Mouse (Mus musculus) ovary, postnatal 14 days (tissue): ENCODE data around the gene Sult1d1.
A peak's percentile ranks its signal among the peaks of the same experiment; 100 is the strongest.
"Not testable (repeated sequence)": the region's sequence is repeated elsewhere in the genome, so short reads cannot be mapped to it uniquely, and the experiment has no call there.

Source experiments
- DNase-seq: peaks from one replicate; pipeline ENCODE4 v3.0.0; 2022; ENCODE audit warnings: low spot score

Sult1d1 gene

GRCm38 (mm10) chr5:87568845-87569244 lies at the start of gene Sult1d1:
TSS of gene Sult1d1 (minus strand) at chr5:87569027.
- DNase-seq: no peak

DNA sequence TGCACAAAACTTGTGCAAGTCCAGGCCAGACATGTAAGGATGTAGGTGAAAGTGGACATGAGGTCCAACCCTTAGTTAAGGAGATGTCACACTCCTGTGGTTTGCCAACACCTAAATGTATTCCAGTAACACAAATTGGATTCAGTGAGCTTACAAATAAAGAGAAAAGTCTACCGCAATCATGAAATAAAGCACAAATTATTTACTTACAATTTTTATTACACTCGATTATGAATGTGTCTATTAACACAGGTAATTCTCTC lies 46.2 kb upstream of the Sult1d1 start:
- DNase-seq: no peak

DNA sequence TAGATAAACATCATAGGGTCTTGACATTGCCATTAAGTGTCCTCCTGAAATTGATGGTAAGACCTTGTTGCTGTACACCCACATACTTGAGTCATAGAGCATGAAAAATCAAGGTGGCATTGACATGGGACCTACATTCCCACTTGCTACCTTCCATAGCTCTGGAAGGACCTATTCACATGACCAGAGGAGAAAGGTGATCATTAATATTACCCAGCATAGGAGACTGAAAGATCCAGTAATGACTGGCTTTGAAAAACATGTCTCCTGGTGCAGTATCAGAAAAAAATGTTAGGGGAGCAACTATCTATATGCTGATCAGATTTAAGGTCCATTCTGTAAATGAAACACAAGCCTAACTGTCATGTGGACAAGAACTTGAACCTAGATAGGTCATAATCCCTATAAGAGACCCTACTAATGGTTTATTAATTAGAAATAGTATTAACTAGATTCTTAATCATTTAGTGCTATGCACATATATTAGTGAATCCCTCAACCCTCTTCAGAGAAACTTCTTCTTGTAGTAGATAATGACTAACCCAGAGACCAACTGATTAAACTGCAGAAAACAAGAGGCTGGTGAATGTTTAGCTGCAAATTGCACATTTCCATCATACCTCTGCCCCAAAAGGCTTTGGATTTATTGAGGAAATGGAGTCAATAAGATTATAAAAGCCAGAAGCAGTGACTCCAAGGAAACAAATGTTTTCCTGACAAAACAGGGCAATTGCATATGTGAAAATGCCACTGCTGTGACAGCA lies 45.7 kb upstream of the Sult1d1 start:
- no peak for DNase-seq

DNA sequence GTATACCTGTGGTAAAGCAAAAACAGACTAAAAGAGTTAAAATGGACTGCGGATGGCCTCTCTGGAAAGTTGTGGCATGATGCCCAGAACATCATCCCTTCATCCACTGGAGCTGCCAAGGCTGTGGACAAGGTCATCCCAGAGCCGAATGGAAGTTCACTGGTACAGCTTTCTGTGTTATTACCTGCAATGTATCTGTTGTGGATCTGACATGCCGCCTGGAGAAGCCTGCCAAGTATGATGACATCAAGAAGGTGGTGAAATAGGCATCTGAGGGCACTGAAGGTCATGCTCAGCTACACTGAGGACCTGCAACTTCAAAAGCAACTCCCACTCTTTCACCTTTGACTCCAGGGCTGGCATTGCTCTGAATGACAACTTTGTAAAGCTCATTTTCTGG lies 32.2 kb upstream of the Sult1d1 start:
- DNase-seq: peak; percentile 7

DNA sequence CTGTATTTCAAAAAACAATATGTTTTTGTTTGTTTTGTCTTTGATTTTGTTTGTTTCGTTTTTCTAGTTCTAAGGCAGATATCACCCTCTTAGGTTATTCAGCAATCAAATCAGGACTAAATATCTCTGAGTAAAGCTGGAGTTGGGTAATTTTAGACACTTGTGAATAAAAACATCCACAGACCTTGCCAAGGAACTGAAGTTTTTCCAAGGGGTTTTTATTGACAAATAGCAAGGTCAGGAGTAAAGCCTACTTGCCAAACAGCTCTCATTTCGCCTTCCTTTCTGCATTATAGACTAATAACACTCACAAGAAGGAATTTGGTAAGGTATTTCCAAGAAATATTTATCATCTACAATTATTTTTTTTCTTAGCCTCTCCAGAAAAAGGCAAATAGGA lies 29.1 kb upstream of the Sult1d1 start:
- no peak for DNase-seq

GRCm38 (mm10) chr5:87591494-87591893 lies 22.7 kb upstream of the Sult1d1 start, which contains the start of gene Sult1e1:
TSS of gene Sult1e1 (minus strand) at chr5:87591594.
- no peak for DNase-seq

DNA sequence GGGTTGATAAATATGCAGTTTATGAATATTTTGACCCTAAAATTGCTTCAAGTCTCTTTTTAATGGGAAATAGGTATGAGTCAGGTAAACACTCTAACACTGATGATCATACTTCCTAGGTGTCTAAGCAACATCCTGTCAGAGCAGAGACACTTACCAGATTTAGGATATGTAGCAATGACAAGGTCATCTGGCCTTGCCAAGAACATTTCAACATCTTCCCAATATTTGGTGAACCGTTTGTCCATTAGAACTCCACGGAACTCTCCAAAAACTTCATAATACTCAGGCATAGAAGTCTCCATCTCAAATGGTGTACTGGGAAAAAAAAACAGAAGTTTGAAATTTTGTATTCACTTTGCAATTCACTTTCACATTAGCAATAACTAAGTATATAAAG lies 21.1 kb upstream of the Sult1d1 start:
- no peak for DNase-seq

- DNase-seq: no peak
These were observed 11.6 kb upstream of the Sult1d1 start for GRCm38 (mm10) chr5:87580389-87580788.

DNA sequence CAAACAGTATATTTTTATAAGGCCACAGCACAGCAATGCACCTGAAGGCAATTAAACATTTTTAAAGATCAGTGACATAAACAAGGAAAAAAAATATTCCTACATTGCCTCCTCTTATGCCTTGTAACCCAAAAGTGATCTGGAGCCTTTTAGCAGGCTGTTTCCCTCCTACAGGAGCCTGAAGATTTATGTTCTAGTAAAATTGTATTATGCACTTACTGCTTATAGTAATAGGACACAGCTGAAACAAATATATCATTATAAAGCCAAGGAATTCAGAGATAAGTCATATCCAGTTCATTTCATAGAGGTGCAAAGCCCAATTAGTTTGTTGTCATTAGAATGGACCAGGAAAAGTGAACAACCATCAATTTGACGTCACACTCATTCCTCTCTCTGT lies 5.3 kb upstream of the Sult1d1 start:
- no peak for DNase-seq

GRCm38 (mm10) chr5:87573490-87573889 lies 4.7 kb upstream of the Sult1d1 start:
- no peak for DNase-seq

DNA sequence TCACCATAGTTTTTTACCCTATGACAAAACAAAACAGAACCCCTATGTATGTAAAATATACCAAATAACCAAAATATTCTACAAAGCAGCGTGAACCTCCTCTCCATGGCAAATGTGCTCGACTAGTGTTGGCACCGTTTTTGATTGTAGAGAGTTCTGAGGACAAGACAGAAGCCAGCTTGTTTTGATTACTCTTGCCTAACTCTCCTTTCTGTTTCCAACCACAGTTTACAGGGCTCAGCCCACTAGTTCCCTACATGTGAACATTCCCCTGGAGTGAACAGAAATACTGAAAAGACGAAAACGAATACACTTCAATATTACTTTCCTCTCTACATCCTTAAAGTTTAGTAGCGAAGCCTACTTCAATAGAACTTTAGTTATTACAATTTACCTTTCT lies 4.0 kb upstream of the Sult1d1 start:
- DNase-seq: no peak

GRCm38 (mm10) chr5:87567306-87567705 lies 1.5 kb downstream of the Sult1d1 start:
- DNase-seq: no peak

DNA sequence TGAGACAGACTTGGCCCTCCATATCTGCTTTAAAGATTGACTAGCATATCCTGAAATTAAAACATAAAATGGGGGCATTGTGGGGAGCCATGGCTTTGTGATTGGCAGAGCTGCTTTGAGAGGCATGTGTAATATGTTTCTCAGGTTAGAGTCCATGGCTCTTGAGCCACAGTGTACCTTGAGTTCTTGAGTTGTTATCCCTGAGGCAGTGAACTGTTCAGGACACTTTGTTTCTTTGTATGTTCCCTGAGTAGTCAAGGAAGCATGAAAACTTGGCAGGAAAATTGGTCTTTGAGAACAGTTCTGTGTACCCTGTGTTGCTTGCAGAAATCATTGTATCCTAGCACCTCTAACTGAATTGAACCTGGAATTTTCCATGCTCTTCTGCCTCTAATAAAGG lies 5.9 kb downstream of the Sult1d1 start:
- no peak for DNase-seq

- no peak for DNase-seq
These were observed 6.3 kb downstream of the Sult1d1 start for GRCm38 (mm10) chr5:87562526-87562925.

GRCm38 (mm10) chr5:87560145-87560544 lies 8.7 kb downstream of the Sult1d1 start:
- no peak for DNase-seq

GRCm38 (mm10) chr5:87550935-87551334 lies 17.9 kb downstream of the Sult1d1 start:
- DNase-seq: no peak

DNA sequence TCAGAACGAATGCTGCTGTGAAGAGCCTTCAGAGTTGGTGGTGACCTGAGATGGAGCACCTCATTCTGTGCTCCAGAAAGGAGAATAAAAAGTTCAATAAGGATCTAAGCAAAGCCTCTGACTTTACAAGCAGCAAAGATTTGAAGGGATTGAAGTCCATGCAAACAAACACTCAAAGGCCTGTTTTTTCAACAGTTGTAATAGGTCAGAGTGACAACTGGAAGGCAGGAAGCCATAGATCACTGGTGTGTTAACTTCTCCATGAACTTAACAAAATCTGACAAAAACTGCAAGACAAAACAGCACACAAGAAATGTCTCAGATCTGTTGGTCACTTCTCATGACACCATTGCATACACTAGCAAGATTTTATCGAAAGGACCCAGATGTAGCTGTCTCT lies 30.7 kb downstream of the Sult1d1 start, which contains the start of gene Sult1b1:
TSS of gene Sult1b1 (minus strand) at position 85 of the 400 bp plus-strand sequence.
- no peak for DNase-seq

GRCm38 (mm10) chr5:87535994-87536644 lies 32.7 kb downstream of the Sult1d1 start:
- no peak for DNase-seq

DNA sequence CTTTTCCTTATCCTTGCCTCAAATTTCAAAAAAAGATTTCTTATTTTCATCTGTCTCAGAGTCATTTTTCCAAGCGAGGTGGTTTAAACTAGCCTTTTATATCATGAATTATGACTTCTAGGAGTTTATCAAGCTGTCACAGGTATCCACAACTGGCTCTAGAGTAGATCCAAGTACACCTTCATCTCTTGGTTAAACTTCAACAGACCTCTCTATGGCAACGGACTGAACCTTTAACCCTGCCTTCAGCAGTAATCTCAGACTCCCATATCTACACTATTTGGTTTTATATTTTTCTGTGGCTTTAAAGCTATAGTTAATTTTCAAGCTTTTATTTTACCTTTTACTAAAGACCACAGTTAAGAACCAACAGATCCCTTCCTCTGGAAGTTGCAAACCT lies 36.5 kb downstream of the Sult1d1 start:
- no peak for DNase-seq

DNA sequence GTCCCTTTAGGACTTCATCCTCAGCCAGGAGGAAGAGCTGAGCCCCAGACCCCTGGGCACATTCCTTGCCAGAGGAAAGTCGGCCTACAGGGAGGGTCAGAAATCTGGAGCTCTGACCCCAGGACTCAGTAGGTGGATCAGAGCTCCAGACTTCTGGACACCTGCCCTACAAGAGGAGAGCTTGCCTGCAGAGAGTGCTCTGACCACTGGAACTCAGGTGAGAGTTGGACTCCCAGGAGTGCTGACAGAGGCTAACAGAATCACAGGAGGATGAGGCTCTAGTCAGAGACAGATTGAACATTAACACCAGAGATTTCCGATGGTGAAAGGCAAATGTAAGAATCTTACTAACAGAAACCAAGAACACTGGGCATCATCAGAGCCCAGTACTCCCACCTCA lies 45.3 kb downstream of the Sult1d1 start:
- DNase-seq: not testable (repeated sequence)

DNA sequence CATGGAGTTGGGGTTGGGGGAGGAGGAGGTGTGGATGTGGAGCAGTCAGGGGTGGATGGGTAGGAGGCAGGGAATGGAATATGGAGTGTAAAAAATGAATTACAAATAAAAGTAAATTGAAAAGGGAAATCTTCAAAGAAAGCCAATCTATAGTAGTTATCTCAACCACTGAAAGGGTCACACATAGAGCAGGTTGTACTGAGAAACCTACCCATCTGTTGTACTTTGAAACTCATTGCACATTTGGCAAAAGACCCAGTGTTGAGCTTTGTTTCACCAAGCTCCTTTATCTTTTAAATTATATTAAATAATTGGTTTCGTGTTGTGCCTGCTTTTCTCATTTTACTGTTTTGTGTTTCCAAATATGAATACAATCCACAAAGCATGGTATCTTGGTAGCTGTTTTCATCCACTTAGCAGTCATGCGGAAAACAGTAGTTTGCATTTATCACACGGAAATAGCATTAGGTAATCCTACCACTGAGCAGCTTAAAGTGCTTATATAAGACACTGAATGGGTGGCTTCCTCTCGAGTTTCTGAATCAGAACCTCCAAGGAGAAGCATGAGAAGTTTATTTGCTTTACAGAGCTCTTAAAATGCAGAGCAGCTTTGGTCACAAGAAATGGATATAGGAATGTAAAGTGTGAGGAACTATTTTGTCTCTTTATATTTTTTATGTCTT lies 62.9 kb downstream of the Sult1d1 start:
- no peak for DNase-seq
